Mouse (Mus musculus) spleen, postnatal 0 days (tissue): Measurements from ENCODE around the gene Fzd1. TPM values are rescaled to one million over a fixed set of nuclear protein-coding genes. Genes with fewer than 3 reads are reported as not detected.

Source experiments
- polyA plus RNA-seq: library from polyadenylated mRNA; unstranded; fragments of >200 nt; fragmentation: Nextera tagmentation; extraction: Ambion mirVana; gene quantifications from 2 replicates; pipeline ENCODE4 v1.2.1, GENCODE M21; 2015

Fzd1 gene
- polyA plus RNA-seq = 9.7 and 12.7 TPM in 2 replicates

DNA sequence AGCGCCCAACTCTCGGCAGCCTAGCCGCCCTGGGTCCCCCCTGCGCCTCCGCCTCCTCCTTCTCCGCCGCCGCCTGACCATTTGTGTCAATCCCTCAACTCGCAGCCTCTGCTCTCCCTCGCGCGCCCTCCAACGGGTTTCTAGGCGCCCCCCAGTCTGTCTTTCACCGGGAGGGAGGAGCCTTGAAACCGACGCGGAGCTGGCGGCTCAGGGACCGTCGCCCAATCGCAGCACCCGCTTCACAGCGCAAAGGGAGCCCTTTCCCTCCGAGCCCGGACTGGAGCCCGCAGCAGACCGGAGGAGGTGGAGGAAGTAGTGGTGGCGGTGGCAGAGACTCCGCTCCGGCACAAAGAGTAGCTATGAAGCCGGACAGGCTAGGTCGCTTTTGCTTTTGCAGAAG lies at the start of gene Fzd1:
Gene Fzd1 (minus strand): TSS at position 134 of the 400 bp plus-strand sequence.

